9 mouse cellular contexts compared by ENCODE assay signal in genomic region chr15:8447193-8447767, GRCm38 (mm10). TPM values are rescaled to one million over a fixed set of nuclear protein-coding genes. Genes with fewer than 3 reads are reported as not detected.
A peak's percentile ranks its signal among the peaks of the same experiment; 100 is the strongest.
DNase-seq lines count a peak whose midpoint lies in the region; ATAC-seq and TF ChIP-seq lines count a peak whose summit lies in the region.
"Had no signal": no experiment of that assay in that cellular context is flagged by ENCODE, and none has a peak within 500 bp of the region (broad histone marks: within the 10 kb centered on the region; RNA-seq: fewer than 3 reads in every experiment).

No protein-coding gene starts in this region.

- TF ChIP-seq CTCF in liver, postnatal 0 days (IDR thresholded peaks at IDR 0.05; ENCODE audit: low read depth), result no peak

- H3K9me3 ChIP-seq in heart, embryonic 11.5 days (replicated peaks; ENCODE audit: control insufficient read depth, low read length), result no peaks in the 10 kb centered on the region
- no peaks in the 10 kb centered on the region for H3K9me3 ChIP-seq in forebrain, embryonic 16.5 days (ENCODE audit: control insufficient read depth, low read length)
- H3K9me3 ChIP-seq in liver, postnatal 0 days (ENCODE audit: low read length), result no peaks in the 10 kb centered on the region

- H3K27ac ChIP-seq in heart, embryonic 11.5 days (ENCODE audit: low read depth, low read length), result no peak overlapping the region
- no peak overlapping the region for H3K27ac ChIP-seq in forebrain, embryonic 16.5 days (ENCODE audit: low read length)
- no peak overlapping the region for H3K27ac ChIP-seq in liver, postnatal 0 days (ENCODE audit: low read depth)

- ATAC-seq in heart, embryonic 11.5 days (replicated peaks; ENCODE audit: insufficient number of reproducible peaks, low FRiP score, low TSS enrichment), result no peak
- no peak for ATAC-seq in forebrain, embryonic 16.5 days
- no peak for ATAC-seq in liver, postnatal 0 days
- no peak for ATAC-seq in CD4-positive, CD25-positive, alpha-beta regulatory T cell, adult 4 months
- ATAC-seq in erythroid progenitor cell, adult 5-6 weeks (replicated peaks; ENCODE audit: low FRiP score, poor library complexity, severe bottlenecking), result no peak
- ATAC-seq: inflammation-experienced regulatory T-cells, adult 6 months had no signal

- H3K36me3 ChIP-seq in heart, embryonic 11.5 days (ENCODE audit: control insufficient read depth, insufficient read depth, low read length), result no peaks in the 10 kb centered on the region
- H3K36me3 ChIP-seq in forebrain, embryonic 16.5 days (ENCODE audit: control insufficient read depth, insufficient read depth), result no peaks in the 10 kb centered on the region
- H3K36me3 ChIP-seq in liver, postnatal 0 days (replicated peaks; ENCODE audit: insufficient read depth, low read length), result no peaks in the 10 kb centered on the region

- 71% methylated on average over 8 of the region's 8 CpGs for WGBS in heart, embryonic 11.5 days (ENCODE audit: insufficient replicate concordance)
- WGBS in forebrain, embryonic 16.5 days, result 54% methylated on average over 8 of the region's 8 CpGs
- WGBS in liver, postnatal 0 days (ENCODE audit: insufficient replicate concordance), result 58% methylated on average over 8 of the region's 8 CpGs

- no peak overlapping the region for H3K4me3 ChIP-seq in heart, embryonic 11.5 days (ENCODE audit: low read depth, low read length)
- 0 out of 2 replicates have a peak overlapping the region, but pooled peaks have one; percentile 19 for H3K4me3 ChIP-seq in forebrain, embryonic 16.5 days (replicated peaks; ENCODE audit: low read length)
- no peak overlapping the region for H3K4me3 ChIP-seq in liver, postnatal 0 days (ENCODE audit: low read depth, low read length)

- no peak for TF ChIP-seq EP300 in liver, postnatal 0 days (IDR thresholded peaks at IDR 0.05; ENCODE audit: low read depth)

- peak overlapping the region; percentile 47 for H3K4me2 ChIP-seq in heart, embryonic 11.5 days
- H3K4me2 ChIP-seq in forebrain, embryonic 16.5 days (ENCODE audit: low read length), result peak overlapping the region; percentile 47
- H3K4me2 ChIP-seq in liver, postnatal 0 days (ENCODE audit: low read depth, low read length), result peak overlapping the region; percentile 90

- DNase-seq in heart, adult 18-20 months, result no peak
- peak; percentile 42 for DNase-seq in A20 (ENCODE audit: low read depth, low spot score)
- no peak for DNase-seq in liver, postnatal 0 days
- DNase-seq in cerebellum, adult 11 months, result no peak

- no peaks in the 10 kb centered on the region for H3K27me3 ChIP-seq in heart, embryonic 11.5 days (ENCODE audit: control insufficient read depth, insufficient read depth, low read length)
- no peaks in the 10 kb centered on the region for H3K27me3 ChIP-seq in forebrain, embryonic 16.5 days (replicated peaks; ENCODE audit: control insufficient read depth, insufficient read depth, low read length)
- no peaks in the 10 kb centered on the region for H3K27me3 ChIP-seq in liver, postnatal 0 days (ENCODE audit: insufficient read depth, low read length)

- H3K9ac ChIP-seq in heart, embryonic 11.5 days (ENCODE audit: low read depth, low read length), result peak overlapping the region; percentile 58; the same call in 1 of the 2 replicates
- H3K9ac ChIP-seq in forebrain, embryonic 16.5 days (replicated peaks; ENCODE audit: low read depth, low read length), result no peak overlapping the region
- H3K9ac ChIP-seq in liver, postnatal 0 days (replicated peaks), result no peak overlapping the region

- peaks cover 2% of the 10 kb centered on the region; the same call in 1 of the 2 replicates for H3K4me1 ChIP-seq in heart, embryonic 11.5 days (ENCODE audit: control insufficient read depth, insufficient read depth, low read length)
- peaks cover 29% of the 10 kb centered on the region for H3K4me1 ChIP-seq in forebrain, embryonic 16.5 days (replicated peaks; ENCODE audit: control insufficient read depth, insufficient read depth, low read length)
- H3K4me1 ChIP-seq in liver, postnatal 0 days (ENCODE audit: insufficient read depth), result peaks cover 8% of the 10 kb centered on the region

RNA-seq across cellular contexts. Expression of gene Nipbl, which starts 3.0 kb away (rescaled TPM):
- polyA plus RNA-seq in heart, embryonic 11.5 days (2014; fragmentation: Nextera tagmentation; extraction: Ambion mirVana), result 14.7 and 17.5 TPM in 2 replicates
- 10 to 100 TPM; 25.7 to 29.3 TPM for total RNA-seq in heart, adult 18-20 months (2021)
- 18.1 and 21.1 TPM in 2 replicates for polyA plus RNA-seq in forebrain, embryonic 16.5 days (2015; fragmentation: Nextera tagmentation; extraction: Ambion mirVana)
- polyA plus RNA-seq in liver, postnatal 0 days (2015; fragmentation: Nextera tagmentation; extraction: Ambion mirVana), result 5.7 and 5.8 TPM in 2 replicates
- polyA plus RNA-seq in CD4-positive, CD25-positive, alpha-beta regulatory T cell, adult 4 months (2017; shearing (Covaris generic)), result 10 to 100 TPM; 49.6 to 51.7 TPM
- 54.8 and 83.8 TPM in 2 replicates for total RNA-seq in erythroid progenitor cell, adult 5-6 weeks (2015; ENCODE audit: low replicate concordance)
- 66.6 and 69.1 TPM in 2 replicates for total RNA-seq in erythroid progenitor cell, adult 5-6 weeks (2017; ENCODE audit: low replicate concordance)
